Mouse (Mus musculus) B cell, adult 2 months (primary cell): ENCODE data around the gene Atp2b2.

Experiments
- DNase-seq, 2 experiments: peaks; one replicate each; pipeline ENCODE4 v3.0.0; 2022

Gene Atp2b2

GRCm38 (mm10) chr6:114042332-114042731 lies at the start of gene Atp2b2:
TSS of gene Atp2b2 (minus strand) at chr6:114042613.
- no peak for DNase-seq

- DNase-seq = peak; percentile 64 to 67
Measured at GRCm38 (mm10) chr6:114089626-114090025, 47.2 kb upstream of the Atp2b2 start.

- DNase-seq = no peak
Measured at GRCm38 (mm10) chr6:114087106-114087505, 44.7 kb upstream of the Atp2b2 start.

- DNase-seq = no peak
Measured at GRCm38 (mm10) chr6:114078556-114078955, 36.1 kb upstream of the Atp2b2 start.

- DNase-seq = no peak
Measured at GRCm38 (mm10) chr6:114076560-114076959, 34.1 kb upstream of the Atp2b2 start.

- no peak for DNase-seq
Measured at GRCm38 (mm10) chr6:114076061-114076460, 33.6 kb upstream of the Atp2b2 start.

- DNase-seq = no peak
Measured at GRCm38 (mm10) chr6:114074929-114075328, 32.5 kb upstream of the Atp2b2 start.

GRCm38 (mm10) chr6:114074256-114074655 lies 31.8 kb upstream of the Atp2b2 start:
- no peak for DNase-seq

GRCm38 (mm10) chr6:114071564-114071963 lies 29.2 kb upstream of the Atp2b2 start:
- DNase-seq = peak; percentile 21 to 34

GRCm38 (mm10) chr6:114063100-114063499 lies 20.7 kb upstream of the Atp2b2 start:
- no peak for DNase-seq

- no peak for DNase-seq
Measured at GRCm38 (mm10) chr6:114062688-114063087, 20.3 kb upstream of the Atp2b2 start.

- DNase-seq = no peak
Measured at GRCm38 (mm10) chr6:114059206-114059605, 16.8 kb upstream of the Atp2b2 start.

- no peak for DNase-seq
Measured at GRCm38 (mm10) chr6:114058030-114058808, 15.8 kb upstream of the Atp2b2 start.

GRCm38 (mm10) chr6:114055311-114055710 lies 12.9 kb upstream of the Atp2b2 start:
- no peak for DNase-seq

GRCm38 (mm10) chr6:114044962-114045361 lies 2.5 kb upstream of the Atp2b2 start:
- DNase-seq = no peak

GRCm38 (mm10) chr6:114042836-114043235 lies 423 bp upstream of the Atp2b2 start:
- no peak for DNase-seq

GRCm38 (mm10) chr6:114041911-114042284 lies 515 bp downstream of the Atp2b2 start:
- no peak for DNase-seq

GRCm38 (mm10) chr6:114041097-114041910 lies 1.1 kb downstream of the Atp2b2 start:
- DNase-seq = no peak

GRCm38 (mm10) chr6:114035704-114036103 lies 6.7 kb downstream of the Atp2b2 start:
- no peak for DNase-seq

- no peak for DNase-seq
Measured at GRCm38 (mm10) chr6:114032822-114033221, 9.6 kb downstream of the Atp2b2 start.

- DNase-seq = no peak
Measured at GRCm38 (mm10) chr6:114023794-114024193, 18.6 kb downstream of the Atp2b2 start.

GRCm38 (mm10) chr6:114022104-114022503 lies 20.3 kb downstream of the Atp2b2 start:
- DNase-seq = no peak

GRCm38 (mm10) chr6:114013801-114014200 lies 28.6 kb downstream of the Atp2b2 start:
- DNase-seq = no peak

- no peak for DNase-seq
Measured at GRCm38 (mm10) chr6:114012834-114013233, 29.6 kb downstream of the Atp2b2 start.
